Mouse (Mus musculus) liver, adult (tissue): ENCODE results near the gene Nuak2.

Source experiments
- GATA4 ChIP-seq: IDR thresholded peaks from 2 replicates; pipeline ENCODE4 v1.6.1; 2014; ENCODE audit warnings: mild to moderate bottlenecking, low read length; ENCODE audit not compliant: insufficient replicate concordance

Gene Nuak2

GRCm38 (mm10) chr1:132353389-132353788 lies 37.5 kb downstream of the Nuak2 start:
- TF ChIP-seq GATA4 = no peak

GRCm38 (mm10) chr1:132354234-132354633 lies 38.3 kb downstream of the Nuak2 start:
- no peak for TF ChIP-seq GATA4

GRCm38 (mm10) chr1:132355162-132355601 lies 39.3 kb downstream of the Nuak2 start:
- no peak for TF ChIP-seq GATA4

- peak; percentile 28; the same call in 1 of the 2 replicates for TF ChIP-seq GATA4
These were observed 39.9 kb downstream of the Nuak2 start for GRCm38 (mm10) chr1:132355841-132356242.

GRCm38 (mm10) chr1:132356841-132357240 lies 40.9 kb downstream of the Nuak2 start:
- no peak for TF ChIP-seq GATA4

- TF ChIP-seq GATA4 = peak; percentile 96
These were observed 46.0 kb downstream of the Nuak2 start for GRCm38 (mm10) chr1:132361959-132362358.

- TF ChIP-seq GATA4 = no peak
These were observed 48.5 kb downstream of the Nuak2 start for GRCm38 (mm10) chr1:132364388-132364787.

GRCm38 (mm10) chr1:132364896-132365557 lies 49.1 kb downstream of the Nuak2 start:
- no peak for TF ChIP-seq GATA4

GRCm38 (mm10) chr1:132365645-132366044 lies 49.7 kb downstream of the Nuak2 start:
- TF ChIP-seq GATA4 = no peak

GRCm38 (mm10) chr1:132366235-132366634 lies 50.3 kb downstream of the Nuak2 start:
- TF ChIP-seq GATA4 = no peak

GRCm38 (mm10) chr1:132366937-132367336 lies 51.0 kb downstream of the Nuak2 start:
- no peak for TF ChIP-seq GATA4

- TF ChIP-seq GATA4 = peak; percentile 60
These were observed 52.0 kb downstream of the Nuak2 start for GRCm38 (mm10) chr1:132367692-132368506.

- TF ChIP-seq GATA4 = no peak
These were observed 54.8 kb downstream of the Nuak2 start for GRCm38 (mm10) chr1:132370681-132371173.

- no peak for TF ChIP-seq GATA4
These were observed 55.6 kb downstream of the Nuak2 start for GRCm38 (mm10) chr1:132371298-132372081.

GRCm38 (mm10) chr1:132372354-132372753 lies 56.4 kb downstream of the Nuak2 start:
- TF ChIP-seq GATA4 = no peak
